Mouse (Mus musculus) 416B (cell line): Measurements from ENCODE around the gene Elfn1.
A peak's percentile ranks its signal among the peaks of the same experiment; 100 is the strongest.

Experiments
- DNase-seq: peaks from one replicate; pipeline ENCODE4 v3.0.0; 2011; ENCODE audit warnings: low read depth

Gene Elfn1

DNA sequence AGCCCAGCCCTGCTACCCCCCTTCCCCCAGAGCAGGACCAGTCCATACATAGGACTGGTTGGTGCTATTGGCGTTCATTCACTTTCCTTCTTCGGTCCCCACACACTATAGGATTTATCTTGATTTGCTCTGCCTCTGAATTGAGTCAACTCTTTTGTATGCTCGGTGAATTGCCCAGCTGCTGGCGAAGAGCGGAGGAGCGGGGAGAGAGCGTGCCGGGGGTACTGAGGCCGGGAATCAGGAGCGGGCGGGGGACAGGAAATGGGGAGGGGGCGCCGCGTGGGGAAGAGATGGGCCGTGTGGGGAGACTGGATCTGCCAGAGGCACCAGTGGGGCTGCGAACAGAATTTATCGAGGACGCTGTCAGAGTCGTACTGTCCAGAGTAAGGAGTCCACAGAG lies 3.8 kb downstream of the Elfn1 start:
- no peak for DNase-seq

DNA sequence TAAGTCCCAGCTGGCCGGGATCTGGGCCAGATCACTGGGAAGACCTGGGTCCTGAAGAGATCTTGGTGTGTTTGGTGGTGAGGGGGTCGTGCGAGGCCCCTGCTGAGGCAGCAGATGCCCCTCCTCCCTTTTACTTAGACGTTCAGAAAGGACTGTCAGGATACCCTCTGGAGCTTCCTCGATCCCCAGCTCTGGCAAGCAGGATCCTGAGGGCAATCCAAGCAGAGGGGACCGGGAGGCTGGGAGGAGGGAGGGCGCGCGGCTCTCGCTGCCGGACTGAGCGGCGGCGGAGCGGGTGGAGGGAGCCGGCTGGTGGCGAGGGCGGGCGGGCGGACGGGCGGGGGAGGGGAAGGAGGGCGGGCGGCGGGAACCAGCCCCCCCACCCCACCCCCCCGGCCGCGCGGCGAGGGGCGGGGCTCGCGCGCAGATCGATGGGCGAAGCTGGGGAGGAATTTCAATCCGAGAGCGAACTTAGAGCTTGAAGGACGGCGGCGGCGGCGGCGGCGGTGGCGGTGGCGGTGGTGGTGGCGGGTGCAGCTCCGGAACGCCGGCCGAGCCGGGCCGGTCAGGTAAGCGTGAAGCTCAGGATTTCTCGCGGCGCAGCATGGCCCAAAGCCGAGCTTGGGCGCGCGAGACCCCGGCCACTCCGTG lies 4.5 kb downstream of the Elfn1 start:
- no peak for DNase-seq

GRCm38 (mm10) chr5:139921666-139922065 lies 13.9 kb downstream of the Elfn1 start:
- DNase-seq, result no peak

- DNase-seq, result no peak
Measured at GRCm38 (mm10) chr5:139923867-139924266, 16.1 kb downstream of the Elfn1 start.

GRCm38 (mm10) chr5:139930102-139930501 lies 22.4 kb downstream of the Elfn1 start:
- no peak for DNase-seq

GRCm38 (mm10) chr5:139930927-139931351 lies 23.2 kb downstream of the Elfn1 start:
- peak; percentile 49 for DNase-seq

GRCm38 (mm10) chr5:139931947-139932540 lies 24.3 kb downstream of the Elfn1 start:
- no peak for DNase-seq

DNA sequence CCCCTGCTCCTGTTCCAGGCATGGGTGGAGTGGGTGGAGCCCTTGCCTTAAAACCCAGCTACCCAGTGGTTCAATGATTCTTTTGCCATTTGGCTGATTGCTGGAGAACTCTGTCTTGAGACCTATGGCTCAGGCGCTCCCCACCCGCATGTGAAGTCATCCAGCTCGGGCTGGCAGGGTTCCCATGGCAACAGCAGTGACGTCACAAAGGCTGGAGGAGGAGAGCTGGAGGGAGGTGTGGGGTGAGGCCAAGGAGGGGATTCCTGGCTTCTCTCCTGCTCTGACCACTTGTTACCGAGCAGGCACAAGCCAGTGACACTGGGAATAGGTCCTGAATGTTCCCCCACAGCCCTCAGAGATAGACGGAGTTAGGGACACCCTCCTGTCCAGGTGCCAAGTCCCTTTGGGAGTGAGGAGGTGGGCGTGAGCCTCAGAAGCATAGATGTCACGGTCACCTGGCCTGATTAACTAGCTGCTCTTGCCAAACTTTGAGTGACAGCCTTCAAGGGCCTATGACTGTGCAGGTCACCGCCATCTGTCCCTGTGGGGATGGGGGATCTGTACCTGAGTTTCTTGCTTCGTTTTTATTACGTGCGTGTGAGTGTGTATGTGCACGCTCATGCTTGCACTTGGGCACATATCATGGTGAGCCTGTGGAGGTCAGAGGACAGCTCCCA lies 25.0 kb downstream of the Elfn1 start:
- DNase-seq, result peak; percentile 49

DNA sequence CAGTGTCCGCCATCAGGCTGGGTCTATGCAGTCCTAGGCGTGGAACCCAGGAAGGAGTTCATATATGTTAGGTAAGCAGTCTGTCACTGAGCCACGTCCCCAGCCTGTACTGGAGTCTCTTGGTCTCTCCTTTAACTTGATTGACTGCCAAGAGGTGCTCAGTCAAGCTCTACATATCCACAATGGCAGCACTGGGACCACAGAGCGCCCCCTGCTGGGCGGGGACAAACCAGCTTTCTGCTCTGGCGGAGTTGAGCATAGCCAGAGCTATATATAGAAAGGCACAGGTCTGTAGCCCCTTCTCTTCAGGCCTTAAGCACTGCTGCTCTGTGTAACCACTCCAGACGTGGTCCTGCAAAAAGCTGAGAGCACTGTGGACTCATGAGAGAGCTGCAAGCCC lies 25.7 kb downstream of the Elfn1 start:
- peak; percentile 59 for DNase-seq

- peak; percentile 22 for DNase-seq
Measured at GRCm38 (mm10) chr5:139936431-139936830, 28.7 kb downstream of the Elfn1 start.

- no peak for DNase-seq
Measured at GRCm38 (mm10) chr5:139944697-139945096, 37.0 kb downstream of the Elfn1 start.

GRCm38 (mm10) chr5:139945715-139946364 lies 38.1 kb downstream of the Elfn1 start:
- no peak for DNase-seq

DNA sequence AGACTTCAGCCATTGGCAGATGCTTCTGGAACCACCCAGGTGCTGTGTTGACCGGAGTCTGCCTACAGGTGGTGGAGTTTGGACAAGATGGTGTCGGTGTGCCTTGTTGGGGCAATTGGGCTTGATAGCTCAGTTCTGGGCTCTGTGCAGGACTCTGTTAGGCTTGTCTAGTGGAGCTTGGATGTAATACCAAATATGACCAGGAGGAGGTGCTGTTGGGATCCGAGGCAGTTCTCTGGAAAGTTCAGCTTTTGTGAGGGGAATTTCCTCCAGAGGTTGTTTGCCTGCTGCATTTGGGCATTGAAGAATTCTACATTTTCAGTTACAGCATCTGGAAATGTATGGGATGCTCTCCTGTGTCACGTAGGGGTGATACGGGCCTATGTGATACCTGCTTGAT lies 39.7 kb downstream of the Elfn1 start:
- DNase-seq, result peak; percentile 46

- no peak for DNase-seq
Measured at GRCm38 (mm10) chr5:139948552-139948951, 40.8 kb downstream of the Elfn1 start.

GRCm38 (mm10) chr5:139949363-139949762 lies 41.6 kb downstream of the Elfn1 start:
- no peak for DNase-seq

DNA sequence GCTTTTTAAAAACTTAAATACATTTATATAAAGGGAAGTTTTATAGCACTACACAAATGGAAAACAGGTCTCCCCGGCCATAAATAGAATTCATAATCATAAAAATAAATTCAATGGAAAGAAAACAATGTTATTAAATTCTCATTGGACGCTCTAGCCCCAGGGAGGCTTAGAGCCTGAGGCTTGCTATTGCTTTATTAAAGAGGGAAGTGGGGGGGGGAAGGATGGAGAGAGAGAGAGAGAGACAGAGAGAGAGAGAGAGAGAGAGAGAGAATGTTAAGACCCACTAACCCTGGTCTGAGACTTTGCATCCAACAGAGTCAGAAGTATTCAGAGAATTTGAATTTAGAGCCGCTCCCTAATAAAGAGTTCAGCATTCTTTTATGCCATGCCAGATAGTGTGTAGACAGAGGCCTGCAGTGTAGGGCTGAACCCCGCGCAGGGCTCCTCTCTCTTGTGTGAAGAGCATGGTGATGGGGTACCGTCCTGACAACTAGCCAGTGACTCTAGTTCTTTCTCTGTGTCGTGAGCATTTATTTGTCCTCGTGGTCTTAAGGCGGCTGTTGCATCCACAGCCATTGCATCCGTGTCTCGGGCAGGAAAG lies 42.3 kb downstream of the Elfn1 start:
- DNase-seq, result no peak

DNA sequence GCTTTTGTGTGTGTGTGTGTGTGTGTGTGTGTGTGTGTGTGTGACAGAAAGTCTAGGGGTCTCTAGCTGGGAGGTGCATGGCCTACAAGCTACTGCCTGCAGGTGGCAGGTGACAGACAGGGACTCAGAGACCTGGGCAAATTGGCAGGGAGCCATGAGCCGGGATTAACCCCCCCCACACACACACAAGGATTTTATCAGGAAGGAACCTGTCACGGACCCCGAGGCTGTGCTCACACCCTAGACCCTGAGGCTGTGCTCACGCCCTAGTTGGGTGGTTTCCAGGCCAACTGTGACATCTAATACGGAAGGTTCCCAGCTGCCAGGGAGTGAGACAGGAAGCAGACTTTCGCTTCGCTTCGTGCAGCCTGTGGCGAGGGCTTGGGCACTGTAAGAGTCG lies 49.1 kb downstream of the Elfn1 start:
- DNase-seq, result peak; percentile 62

DNA sequence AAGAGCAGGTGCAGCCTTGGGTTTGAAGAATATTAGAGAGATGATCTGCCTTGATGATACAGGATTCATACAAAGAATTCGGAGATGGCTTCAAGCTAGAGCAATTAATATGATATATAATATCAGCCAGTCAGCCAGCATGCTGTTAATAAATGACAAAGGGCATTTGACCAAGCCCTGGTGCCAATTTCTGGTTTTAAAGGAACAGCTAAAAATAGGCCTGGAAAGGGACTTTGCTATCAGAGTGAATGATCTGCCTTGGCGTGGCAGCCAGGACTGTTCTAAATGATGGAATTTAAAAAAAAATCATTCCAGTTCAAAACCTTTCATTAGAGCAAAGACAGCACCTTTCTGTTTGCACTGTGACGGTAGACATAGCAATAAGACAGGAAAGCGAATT lies 52.0 kb downstream of the Elfn1 start:
- no peak for DNase-seq

- DNase-seq, result no peak
Measured at GRCm38 (mm10) chr5:139964391-139964790, 56.6 kb downstream of the Elfn1 start.

DNA sequence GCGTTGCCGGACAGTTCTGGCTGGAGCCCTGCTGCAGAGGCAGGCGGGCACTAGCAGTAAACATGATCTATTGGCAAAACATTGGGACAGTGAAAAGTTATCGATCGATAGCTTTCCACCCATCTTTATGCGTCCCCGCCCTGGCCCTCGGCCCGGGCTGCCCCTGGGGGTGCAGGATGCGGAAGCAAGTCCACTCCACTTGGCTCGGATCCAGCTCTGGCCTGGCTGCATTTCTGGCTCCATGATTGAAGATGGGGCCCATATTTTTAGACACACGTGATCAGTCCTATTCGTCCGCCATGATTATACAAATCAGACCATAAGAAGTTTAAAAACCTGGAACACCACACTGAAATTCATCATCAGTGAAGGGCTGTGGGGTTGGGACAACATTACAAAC lies 57.9 kb downstream of the Elfn1 start:
- no peak for DNase-seq

- DNase-seq, result no peak
Measured at GRCm38 (mm10) chr5:139969151-139969948, 61.6 kb downstream of the Elfn1 start.

GRCm38 (mm10) chr5:139970186-139970631 lies 62.5 kb downstream of the Elfn1 start:
- DNase-seq, result peak; percentile 58
